Mouse (Mus musculus): ENCODE results near the gene Rab21. TPM values are rescaled to one million over a fixed set of nuclear protein-coding genes. Genes with fewer than 3 reads are reported as not detected.
A peak's percentile ranks its signal among the peaks of the same experiment; 100 is the strongest.

The Rab21 gene
- polyA plus RNA-seq, 1 experiment from 2014 or later = 7.0 TPM

DNA sequence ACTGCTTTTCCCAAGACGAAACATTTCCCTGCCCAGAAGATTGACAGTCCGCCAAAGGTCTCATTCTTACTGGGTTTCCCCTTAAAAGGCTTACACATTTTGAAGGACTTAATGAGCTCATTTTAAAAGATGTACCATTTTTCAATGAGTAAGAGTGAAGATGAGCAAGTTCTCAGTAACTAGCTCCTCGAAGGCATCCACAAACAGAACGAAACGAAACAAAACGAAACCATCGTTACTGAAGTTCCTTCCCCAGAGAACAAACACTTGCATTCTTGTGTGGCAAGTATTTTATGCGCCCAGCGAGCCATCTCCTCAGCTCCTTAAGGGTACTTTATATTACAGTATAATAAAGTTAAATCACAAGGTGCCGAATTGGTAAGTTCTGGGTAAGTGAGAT, 34.0 kb downstream of the Rab21 start:
- H3K27me3 ChIP-seq (ENCODE audit: control insufficient read depth, insufficient read depth, low read depth, low read length) = no peaks in the 10 kb centered on the region
- H3K4me1 ChIP-seq (ENCODE audit: control insufficient read depth, insufficient read depth, low read length) = no peaks in the 10 kb centered on the region
- H3K4me2 ChIP-seq (ENCODE audit: low read length) = no peak overlapping the region
- no peak overlapping the region for H3K27ac ChIP-seq (ENCODE audit: low read length)
- WGBS = 91% methylated on average over 10 of the region's 10 CpGs
- no peak overlapping the region for H3K4me3 ChIP-seq (ENCODE audit: low read depth, low read length)
- H3K9ac ChIP-seq (ENCODE audit: low read depth, low read length) = no peak overlapping the region
- H3K36me3 ChIP-seq (ENCODE audit: control insufficient read depth, insufficient read depth, low read length) = peaks cover 3% of the 10 kb centered on the region; the same call in 1 of the 2 replicates
- ATAC-seq = no peak
- H3K9me3 ChIP-seq (replicated peaks; ENCODE audit: control insufficient read depth, low read length, poor library complexity, severe bottlenecking) = no peaks in the 10 kb centered on the region

DNA sequence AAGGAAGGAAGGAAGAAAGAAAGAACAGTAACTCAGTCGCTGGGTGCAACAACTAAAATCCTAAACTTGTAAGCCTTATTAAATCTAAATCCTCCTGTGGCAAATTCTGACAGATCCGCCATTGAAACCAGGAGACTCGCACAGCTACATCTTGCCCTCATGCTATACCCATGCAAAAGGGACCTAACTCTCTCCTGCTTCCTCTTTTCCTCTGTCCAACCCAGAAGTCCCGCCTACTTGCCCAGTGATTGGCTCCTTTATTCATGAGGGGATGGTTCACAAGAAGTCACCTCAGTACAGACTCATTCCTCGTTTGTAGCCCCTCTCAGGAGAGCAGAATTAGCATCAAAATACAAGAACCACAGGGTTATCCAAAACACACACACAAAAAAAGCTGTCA, 43.7 kb downstream of the Rab21 start:
- Histone ChIP-seq H3K4me2 (ENCODE audit: low read length) (no peak overlapping the region), H3K27me3 (ENCODE audit: control insufficient read depth, insufficient read depth, low read depth, low read length) (no peaks in the 10 kb centered on the region), H3K9me3 (replicated peaks; ENCODE audit: control insufficient read depth, low read length, poor library complexity, severe bottlenecking) (no peaks in the 10 kb centered on the region), H3K4me1 (ENCODE audit: control insufficient read depth, insufficient read depth, low read length) (no peaks in the 10 kb centered on the region), H3K27ac (ENCODE audit: low read length) (no peak overlapping the region), H3K9ac (ENCODE audit: low read depth, low read length) (no peak overlapping the region), H3K4me3 (ENCODE audit: low read depth, low read length) (no peak overlapping the region), H3K36me3 (ENCODE audit: control insufficient read depth, insufficient read depth, low read length) (no peaks in the 10 kb centered on the region)
- 53% methylated on average over 5 of the region's 5 CpGs for WGBS
- no peak for ATAC-seq

DNA sequence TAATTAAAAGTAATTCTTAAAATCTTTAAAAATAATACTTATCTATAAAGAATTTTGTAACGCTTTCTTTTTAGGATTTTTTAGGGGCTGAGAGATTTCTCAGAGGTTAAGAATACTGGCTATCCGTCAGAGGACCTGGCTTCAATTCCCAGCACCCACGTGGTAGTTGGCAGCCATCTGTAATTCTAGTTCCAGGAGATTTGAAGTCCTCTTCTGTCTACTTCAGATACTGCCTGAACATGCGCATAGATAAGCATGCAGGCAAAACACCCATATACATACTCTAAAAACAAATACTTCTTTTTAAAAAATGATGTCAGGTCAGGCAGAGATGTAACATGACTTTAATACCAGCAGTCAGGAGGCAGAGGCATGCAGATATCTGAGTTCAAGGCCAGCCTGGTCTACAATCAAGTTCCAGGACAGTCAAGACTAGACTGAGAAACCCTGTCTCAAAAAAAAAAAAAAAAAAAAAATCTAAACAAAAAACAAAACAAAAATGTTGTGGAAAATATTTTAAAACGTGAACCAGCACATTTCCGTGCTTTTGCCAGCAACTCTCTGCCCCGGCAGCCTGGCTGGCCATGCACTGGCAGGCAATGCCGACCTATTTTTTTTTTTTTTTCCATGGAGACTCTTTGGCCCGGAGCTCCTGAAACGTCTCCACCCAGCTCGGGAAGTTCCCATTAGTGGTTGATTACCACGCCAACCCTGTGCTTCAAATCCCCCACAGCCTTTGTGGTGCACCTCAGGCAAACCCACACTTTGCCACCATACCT, 44.6 kb downstream of the Rab21 start:
- Histone ChIP-seq H3K9me3 (replicated peaks; ENCODE audit: control insufficient read depth, low read length, poor library complexity, severe bottlenecking) (no peaks in the 10 kb centered on the region), H3K36me3 (ENCODE audit: control insufficient read depth, insufficient read depth, low read length) (no peaks in the 10 kb centered on the region), H3K9ac (ENCODE audit: low read depth, low read length) (no peak overlapping the region), H3K27me3 (ENCODE audit: control insufficient read depth, insufficient read depth, low read depth, low read length) (no peaks in the 10 kb centered on the region), H3K4me1 (ENCODE audit: control insufficient read depth, insufficient read depth, low read length) (no peaks in the 10 kb centered on the region), H3K27ac (ENCODE audit: low read length) (no peak overlapping the region), H3K4me3 (ENCODE audit: low read depth, low read length) (no peak overlapping the region), H3K4me2 (ENCODE audit: low read length) (no peak overlapping the region)
- 92% methylated on average over 12 of the region's 12 CpGs for WGBS
- ATAC-seq = no peak

DNA sequence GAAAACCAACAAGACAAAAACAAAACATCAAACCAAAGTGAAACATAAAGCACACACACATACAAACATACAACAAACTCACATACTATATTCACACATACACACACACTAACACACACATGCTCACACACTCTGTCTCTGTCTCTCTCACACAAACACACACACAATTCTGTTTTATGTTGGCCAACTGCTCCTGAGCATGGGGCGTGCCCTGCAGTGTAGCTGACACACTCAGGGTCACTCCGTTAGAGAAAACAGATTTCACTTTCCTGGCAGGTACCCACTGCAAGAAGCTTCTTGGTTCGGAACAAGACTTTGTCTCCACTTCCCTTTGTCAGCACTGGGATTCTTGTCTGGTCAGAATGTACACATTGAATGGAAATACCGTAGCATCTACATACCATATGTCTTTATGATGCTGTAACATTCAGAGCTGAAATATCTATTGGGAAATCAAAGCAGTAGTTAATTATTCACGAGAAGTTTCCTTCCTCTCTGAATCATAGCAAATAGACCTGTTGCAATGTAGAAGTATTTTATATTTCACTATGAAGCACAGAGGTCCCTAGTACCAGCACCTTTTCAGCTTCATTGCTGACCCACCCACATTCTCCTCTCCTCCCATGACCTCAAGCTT, 52.4 kb downstream of the Rab21 start:
- Histone ChIP-seq H3K4me3 (ENCODE audit: low read depth, low read length) (no peak overlapping the region), H3K27ac (ENCODE audit: low read length) (no peak overlapping the region), H3K9ac (ENCODE audit: low read depth, low read length) (no peak overlapping the region), H3K9me3 (replicated peaks; ENCODE audit: control insufficient read depth, low read length, poor library complexity, severe bottlenecking) (no peaks in the 10 kb centered on the region), H3K4me1 (ENCODE audit: control insufficient read depth, insufficient read depth, low read length) (no peaks in the 10 kb centered on the region), H3K4me2 (ENCODE audit: low read length) (no peak overlapping the region), H3K36me3 (ENCODE audit: control insufficient read depth, insufficient read depth, low read length) (no peaks in the 10 kb centered on the region), H3K27me3 (ENCODE audit: control insufficient read depth, insufficient read depth, low read depth, low read length) (no peaks in the 10 kb centered on the region)
- ATAC-seq = no peak
- 77% methylated on average over 5 of the region's 5 CpGs for WGBS

DNA sequence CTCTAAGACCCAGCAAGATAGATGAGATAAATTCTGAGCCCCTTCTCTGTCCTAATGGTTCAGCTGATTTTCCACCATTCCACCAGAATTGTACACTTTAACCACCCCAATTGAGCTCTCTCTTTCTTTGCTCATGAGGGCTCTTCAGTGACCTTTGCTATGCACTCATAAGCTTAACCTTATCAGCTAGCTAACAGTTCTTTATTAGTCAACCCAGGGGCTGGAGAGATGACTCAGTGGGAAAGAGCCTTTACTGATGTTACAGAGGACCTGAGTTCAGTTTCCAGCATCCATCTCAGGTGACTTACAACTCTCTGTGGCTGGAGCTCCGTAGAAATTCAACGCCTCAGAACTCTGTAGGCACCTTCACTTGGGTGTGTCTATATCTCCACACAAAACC, 53.1 kb downstream of the Rab21 start:
- Histone ChIP-seq H3K27ac (ENCODE audit: low read length) (no peak overlapping the region), H3K9me3 (replicated peaks; ENCODE audit: control insufficient read depth, low read length, poor library complexity, severe bottlenecking) (no peaks in the 10 kb centered on the region), H3K4me1 (ENCODE audit: control insufficient read depth, insufficient read depth, low read length) (no peaks in the 10 kb centered on the region), H3K4me2 (ENCODE audit: low read length) (no peak overlapping the region), H3K4me3 (ENCODE audit: low read depth, low read length) (no peak overlapping the region), H3K9ac (ENCODE audit: low read depth, low read length) (no peak overlapping the region), H3K27me3 (ENCODE audit: control insufficient read depth, insufficient read depth, low read depth, low read length) (no peaks in the 10 kb centered on the region), H3K36me3 (ENCODE audit: control insufficient read depth, insufficient read depth, low read length) (no peaks in the 10 kb centered on the region)
- WGBS = 92% methylated on average over 2 of the region's 2 CpGs
- ATAC-seq = no peak

DNA sequence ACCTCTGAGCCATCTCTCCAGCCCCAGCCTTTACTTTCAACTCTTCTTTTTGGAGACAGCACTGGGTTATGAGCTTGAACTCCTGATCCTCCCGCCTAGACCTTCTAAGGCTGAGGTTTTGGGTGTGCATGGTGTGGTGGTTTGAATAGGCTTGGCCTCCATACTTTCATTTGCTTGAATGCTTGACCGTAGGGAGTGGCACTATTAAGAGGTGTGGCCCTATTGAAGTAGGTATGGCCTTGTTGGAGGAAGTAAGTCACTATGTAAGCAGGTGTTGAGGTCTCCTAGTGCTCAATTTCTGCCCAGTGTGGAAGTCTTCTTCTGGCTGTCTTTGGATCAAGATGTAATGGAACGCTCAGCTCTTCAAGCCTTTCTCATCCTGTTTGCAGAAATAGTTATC, 54.0 kb downstream of the Rab21 start:
- no peaks in the 10 kb centered on the region for H3K27me3 ChIP-seq (ENCODE audit: control insufficient read depth, insufficient read depth, low read depth, low read length)
- no peak for ATAC-seq
- H3K27ac ChIP-seq (ENCODE audit: low read length) = no peak overlapping the region
- 87% methylated on average over 3 of the region's 3 CpGs for WGBS
- H3K4me1 ChIP-seq (ENCODE audit: control insufficient read depth, insufficient read depth, low read length) = no peaks in the 10 kb centered on the region
- no peaks in the 10 kb centered on the region for H3K36me3 ChIP-seq (ENCODE audit: control insufficient read depth, insufficient read depth, low read length)
- H3K4me2 ChIP-seq (ENCODE audit: low read length) = no peak overlapping the region
- H3K4me3 ChIP-seq (ENCODE audit: low read depth, low read length) = no peak overlapping the region
- H3K9ac ChIP-seq (ENCODE audit: low read depth, low read length) = no peak overlapping the region
- H3K9me3 ChIP-seq (replicated peaks; ENCODE audit: control insufficient read depth, low read length, poor library complexity, severe bottlenecking) = no peaks in the 10 kb centered on the region

DNA sequence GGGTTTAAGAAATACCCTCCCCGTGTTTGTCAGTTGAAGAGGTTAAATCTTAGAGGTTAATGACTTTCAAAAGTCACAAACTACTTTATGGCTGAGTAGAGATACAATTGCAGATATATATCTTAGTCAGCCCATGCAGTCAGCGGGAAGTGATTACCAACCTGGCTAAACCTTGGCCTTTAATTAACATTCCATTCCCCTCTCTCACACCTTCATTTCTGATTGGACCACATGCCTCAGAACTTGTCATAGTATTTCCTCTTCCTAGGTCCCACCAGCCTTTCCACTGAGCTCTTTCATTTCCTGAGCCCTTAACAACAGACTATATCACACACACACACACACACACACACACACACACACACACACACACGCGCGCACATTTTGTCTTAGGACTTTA, 59.2 kb downstream of the Rab21 start:
- Histone ChIP-seq H3K27ac (ENCODE audit: low read length) (no peak overlapping the region), H3K4me1 (ENCODE audit: control insufficient read depth, insufficient read depth, low read length) (peaks cover 5% of the 10 kb centered on the region; the same call in 1 of the 2 replicates), H3K9ac (ENCODE audit: low read depth, low read length) (no peak overlapping the region), H3K9me3 (replicated peaks; ENCODE audit: control insufficient read depth, low read length, poor library complexity, severe bottlenecking) (no peaks in the 10 kb centered on the region), H3K27me3 (ENCODE audit: control insufficient read depth, insufficient read depth, low read depth, low read length) (no peaks in the 10 kb centered on the region), H3K4me2 (ENCODE audit: low read length) (no peak overlapping the region), H3K4me3 (ENCODE audit: low read depth, low read length) (no peak overlapping the region), H3K36me3 (ENCODE audit: control insufficient read depth, insufficient read depth, low read length) (no peaks in the 10 kb centered on the region)
- WGBS = 87% methylated on average over 5 of the region's 5 CpGs
- ATAC-seq = no peak

DNA sequence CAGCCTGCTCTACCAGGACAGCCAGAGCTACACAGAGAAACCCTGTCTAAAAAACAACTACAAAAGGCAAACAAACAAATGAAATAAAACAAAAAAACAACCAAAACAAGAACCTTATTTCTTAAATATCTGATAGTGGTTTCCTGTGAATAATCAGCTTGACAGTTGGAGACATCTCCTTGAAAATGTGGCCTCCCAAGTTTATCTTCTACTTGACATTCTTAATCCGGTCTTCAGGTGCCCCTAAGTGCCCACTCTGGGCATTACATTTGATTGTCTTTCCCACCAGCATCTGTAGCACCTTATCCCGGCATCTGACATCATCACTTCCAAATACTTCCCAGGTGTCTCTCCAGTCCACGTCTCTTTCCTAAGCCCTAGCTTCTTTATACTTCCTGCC, 61.9 kb downstream of the Rab21 start:
- H3K36me3 ChIP-seq (ENCODE audit: control insufficient read depth, insufficient read depth, low read length) = no peaks in the 10 kb centered on the region
- no peak for ATAC-seq
- peaks cover 14% of the 10 kb centered on the region for H3K4me1 ChIP-seq (ENCODE audit: control insufficient read depth, insufficient read depth, low read length)
- no peaks in the 10 kb centered on the region for H3K27me3 ChIP-seq (ENCODE audit: control insufficient read depth, insufficient read depth, low read depth, low read length)
- H3K9me3 ChIP-seq (replicated peaks; ENCODE audit: control insufficient read depth, low read length, poor library complexity, severe bottlenecking) = no peaks in the 10 kb centered on the region
- no peak overlapping the region for H3K9ac ChIP-seq (ENCODE audit: low read depth, low read length)
- WGBS = 86% methylated on average over 3 of the region's 3 CpGs
- no peak overlapping the region for H3K4me3 ChIP-seq (ENCODE audit: low read depth, low read length)
- H3K27ac ChIP-seq (ENCODE audit: low read length) = no peak overlapping the region
- H3K4me2 ChIP-seq (ENCODE audit: low read length) = no peak overlapping the region

DNA sequence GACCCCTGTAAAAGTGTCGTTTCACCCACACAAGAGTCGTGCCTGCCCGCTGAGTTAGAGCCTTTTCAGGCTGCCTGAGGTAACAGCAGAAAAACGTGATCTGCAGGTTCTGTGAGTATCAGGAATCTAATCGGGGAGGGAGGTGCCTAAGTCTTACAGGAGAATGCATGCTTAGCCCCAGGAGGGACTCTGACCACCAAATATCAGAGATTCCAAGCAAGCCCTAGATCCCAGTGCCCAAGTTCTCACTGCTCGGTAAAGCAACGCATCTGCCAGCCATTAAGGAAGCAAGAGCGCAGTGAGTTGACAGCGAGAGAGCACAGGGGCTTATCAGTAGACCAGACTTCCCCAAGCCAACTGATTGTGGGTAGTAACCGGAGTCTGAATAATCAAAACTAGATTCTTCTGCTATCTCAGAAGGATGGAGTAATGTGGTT, 63.1 kb downstream of the Rab21 start:
- no peak for ATAC-seq
- peak overlapping the region; percentile 75 for H3K4me2 ChIP-seq (ENCODE audit: low read length)
- peaks cover 19% of the 10 kb centered on the region for H3K4me1 ChIP-seq (ENCODE audit: control insufficient read depth, insufficient read depth, low read length)
- WGBS = 14% methylated on average over 10 of the region's 10 CpGs
- no peaks in the 10 kb centered on the region for H3K36me3 ChIP-seq (ENCODE audit: control insufficient read depth, insufficient read depth, low read length)
- peak overlapping the region; percentile 63 for H3K9ac ChIP-seq (ENCODE audit: low read depth, low read length)
- H3K4me3 ChIP-seq (ENCODE audit: low read depth, low read length) = peak overlapping the region; percentile 99
- no peaks in the 10 kb centered on the region for H3K9me3 ChIP-seq (replicated peaks; ENCODE audit: control insufficient read depth, low read length, poor library complexity, severe bottlenecking)
- H3K27me3 ChIP-seq (ENCODE audit: control insufficient read depth, insufficient read depth, low read depth, low read length) = no peaks in the 10 kb centered on the region
- H3K27ac ChIP-seq (ENCODE audit: low read length) = no peak overlapping the region

All from midbrain, embryonic 16.5 days (tissue).